Mouse (Mus musculus) naive thymus-derived CD4-positive, alpha-beta T cell, adult 2 months (primary cell): ENCODE data around the gene Srsf4.

Source experiments
- DNase-seq: peaks from one replicate; pipeline ENCODE4 v3.0.0-alpha.2; 2011; ENCODE audit warnings: low read depth

Srsf4 gene

DNA sequence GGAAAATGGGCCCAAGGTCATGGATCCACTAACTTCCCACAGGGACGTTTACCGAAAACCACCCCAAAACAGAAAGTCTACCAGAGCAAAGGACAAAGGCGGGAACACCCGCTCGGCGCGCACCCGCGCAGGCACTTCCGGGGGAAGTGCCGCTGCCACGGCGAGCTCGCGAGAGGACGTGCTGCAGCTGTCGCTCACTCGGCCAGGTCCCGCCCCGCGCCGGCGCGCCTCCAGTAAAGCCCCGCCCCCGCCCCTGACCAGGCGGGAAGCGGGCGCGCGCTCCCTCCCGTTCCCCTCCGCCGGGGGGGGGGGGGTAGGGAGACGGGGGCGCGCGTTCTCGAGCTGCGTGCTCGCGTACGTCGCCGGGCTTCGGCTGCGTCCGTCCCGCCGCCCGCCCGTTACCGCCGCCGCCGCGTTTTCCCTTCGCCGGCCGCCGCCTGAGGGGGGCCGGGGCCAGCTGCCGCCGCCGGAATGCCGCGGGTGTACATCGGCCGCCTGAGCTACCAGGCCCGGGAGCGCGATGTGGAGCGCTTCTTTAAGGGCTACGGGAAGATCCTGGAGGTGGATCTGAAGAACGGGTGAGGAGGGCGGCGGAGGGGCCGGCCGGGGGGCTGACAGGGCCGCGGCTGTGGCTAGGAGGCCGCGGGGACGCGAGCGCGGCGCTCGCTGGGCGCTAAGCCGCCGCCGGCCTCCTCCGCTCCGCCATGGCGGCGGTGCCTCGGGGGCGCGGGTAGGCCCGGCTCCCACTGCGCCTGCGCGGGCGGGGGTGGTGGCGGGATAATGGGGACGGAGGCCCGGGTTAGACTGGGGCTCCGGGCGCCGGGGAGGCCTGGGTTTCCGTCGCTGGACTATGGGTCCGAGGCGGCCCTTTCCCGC, at the start of gene Srsf4:
Gene Srsf4, plus strand, starts transcription at position 325 of the 876 bp plus-strand sequence.
- peak; percentile 97 for DNase-seq

DNA sequence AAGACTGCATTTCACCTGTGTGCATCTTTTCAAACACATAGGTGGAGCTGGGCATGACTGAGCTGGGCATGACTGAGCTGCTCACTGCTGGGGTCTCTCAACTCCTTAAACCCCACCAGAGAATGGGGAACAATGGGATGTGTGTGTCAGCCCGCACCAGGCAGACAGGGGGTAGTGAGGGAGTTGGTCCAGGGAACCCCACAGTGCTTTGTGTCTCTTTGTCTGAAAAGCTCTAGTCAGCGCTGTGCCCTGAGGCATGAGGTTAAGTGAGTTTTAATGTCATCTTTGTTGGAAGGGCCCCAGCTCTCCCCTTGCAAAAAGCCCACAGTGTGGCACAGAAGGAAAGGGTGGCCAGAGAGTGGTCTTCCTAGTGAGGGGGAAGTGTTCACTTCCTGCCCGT, 48.5 kb upstream of the Srsf4 start:
- DNase-seq: no peak

DNA sequence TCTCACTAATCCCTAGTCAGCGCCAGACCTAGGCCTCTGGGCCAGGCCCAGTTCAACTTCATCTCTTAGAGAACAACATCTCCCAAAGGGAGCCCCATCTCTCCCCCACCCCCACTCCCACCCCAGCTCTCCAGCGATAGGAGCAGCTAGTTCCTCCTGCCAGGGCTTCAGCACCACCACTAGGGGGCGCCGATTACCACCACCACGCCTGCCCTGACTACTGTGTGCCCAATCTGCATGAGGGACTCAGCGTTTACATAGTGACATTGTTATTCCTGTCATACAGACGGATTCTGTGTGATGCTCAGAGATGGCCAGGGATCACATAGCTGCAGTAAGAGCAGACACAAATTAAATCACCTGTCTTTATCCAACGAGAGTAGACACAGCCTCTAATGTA, 47.6 kb upstream of the Srsf4 start:
- peak; percentile 69 for DNase-seq

DNA sequence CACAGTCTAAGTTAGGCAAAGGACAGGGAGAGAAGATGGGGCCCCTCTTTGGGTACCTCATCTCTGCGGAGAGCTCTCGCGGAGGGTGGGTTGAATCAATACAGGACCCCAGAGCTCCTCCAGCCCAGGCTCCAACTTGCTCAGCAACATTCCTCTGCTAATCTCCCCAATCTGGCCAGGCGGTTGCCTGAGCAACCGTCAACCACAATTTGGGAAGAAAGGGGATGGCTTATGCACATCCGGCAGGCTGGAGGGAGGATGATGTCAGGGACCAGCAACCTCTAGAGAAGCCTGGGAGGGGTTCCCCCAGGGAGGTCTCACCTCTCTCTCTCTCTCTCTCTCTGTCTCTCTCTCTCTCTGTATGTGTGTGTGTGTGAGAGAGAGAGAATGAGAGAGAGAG, 46.5 kb upstream of the Srsf4 start:
- no peak for DNase-seq

DNA sequence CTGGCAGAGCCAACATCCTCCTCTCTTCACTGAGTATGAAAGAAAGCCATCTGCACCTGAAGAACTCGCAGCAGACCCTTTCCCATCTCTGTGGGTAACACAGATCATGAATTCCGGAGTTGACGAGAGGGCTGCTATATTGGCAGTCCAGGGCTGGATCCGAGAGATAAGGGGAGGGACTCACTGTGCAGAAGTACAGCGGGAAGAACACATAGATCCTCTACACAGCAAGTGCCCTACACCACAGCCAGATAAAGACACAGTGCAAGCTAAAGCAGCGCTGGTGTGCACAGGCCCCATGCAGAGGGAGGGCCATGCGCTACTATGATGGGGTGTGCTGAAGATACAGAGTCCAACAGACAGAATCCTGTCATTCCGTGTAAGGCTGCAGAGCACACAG, 44.3 kb upstream of the Srsf4 start:
- no peak for DNase-seq

DNA sequence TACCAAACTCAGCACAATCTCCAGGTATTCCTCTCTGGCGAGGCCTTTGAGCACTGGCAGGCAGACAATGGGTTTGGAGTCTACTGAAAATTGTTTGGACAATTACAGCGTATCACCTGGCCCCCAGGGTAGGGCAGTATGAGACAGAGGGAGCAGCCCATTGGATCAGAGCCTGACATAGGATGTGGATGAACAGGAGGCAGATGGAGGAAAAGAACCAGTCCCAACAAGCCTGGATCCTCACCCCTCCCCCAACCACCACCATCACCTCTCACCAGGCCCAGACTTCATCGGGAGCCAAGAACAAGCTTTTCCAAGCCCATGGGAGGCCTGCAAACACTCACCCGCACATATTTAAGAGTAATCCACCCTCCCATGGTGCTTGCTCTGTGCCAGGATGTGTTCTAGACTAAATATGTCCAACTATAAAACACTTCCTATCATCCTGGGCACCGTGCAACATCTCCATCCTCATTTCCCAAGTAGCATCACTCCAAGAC, 41.8 kb upstream of the Srsf4 start:
- DNase-seq: no peak

DNA sequence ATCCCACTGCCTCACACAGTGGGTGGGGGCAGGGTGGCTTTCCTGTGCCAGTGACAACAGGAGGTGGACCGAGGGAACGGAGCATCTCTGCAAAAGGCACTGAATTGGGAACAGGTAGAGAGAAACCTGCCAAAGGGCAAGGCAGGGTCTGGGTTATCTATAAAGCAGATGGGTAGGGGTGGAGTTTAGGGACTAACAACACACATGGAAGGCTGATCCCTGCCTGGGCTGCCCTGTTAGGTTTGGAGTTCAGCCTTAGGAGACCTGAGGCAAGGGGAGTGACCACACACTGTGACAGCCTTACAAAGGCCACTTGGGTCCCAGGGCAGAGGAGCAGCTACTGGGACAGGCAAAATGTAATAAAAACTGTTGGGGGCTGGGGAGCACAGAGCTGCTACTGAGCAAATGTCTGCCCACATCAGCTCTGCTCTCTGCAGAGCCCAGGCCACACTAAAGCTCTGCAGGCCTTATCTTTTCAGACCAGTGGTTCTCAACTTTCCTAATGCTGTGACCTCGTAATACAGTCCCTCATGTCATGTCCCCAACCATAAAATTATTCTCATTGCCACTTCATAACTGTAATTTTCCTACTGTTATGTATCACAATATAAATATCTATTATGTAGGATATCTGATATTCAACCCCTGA, 40.5 kb upstream of the Srsf4 start:
- DNase-seq: no peak

DNA sequence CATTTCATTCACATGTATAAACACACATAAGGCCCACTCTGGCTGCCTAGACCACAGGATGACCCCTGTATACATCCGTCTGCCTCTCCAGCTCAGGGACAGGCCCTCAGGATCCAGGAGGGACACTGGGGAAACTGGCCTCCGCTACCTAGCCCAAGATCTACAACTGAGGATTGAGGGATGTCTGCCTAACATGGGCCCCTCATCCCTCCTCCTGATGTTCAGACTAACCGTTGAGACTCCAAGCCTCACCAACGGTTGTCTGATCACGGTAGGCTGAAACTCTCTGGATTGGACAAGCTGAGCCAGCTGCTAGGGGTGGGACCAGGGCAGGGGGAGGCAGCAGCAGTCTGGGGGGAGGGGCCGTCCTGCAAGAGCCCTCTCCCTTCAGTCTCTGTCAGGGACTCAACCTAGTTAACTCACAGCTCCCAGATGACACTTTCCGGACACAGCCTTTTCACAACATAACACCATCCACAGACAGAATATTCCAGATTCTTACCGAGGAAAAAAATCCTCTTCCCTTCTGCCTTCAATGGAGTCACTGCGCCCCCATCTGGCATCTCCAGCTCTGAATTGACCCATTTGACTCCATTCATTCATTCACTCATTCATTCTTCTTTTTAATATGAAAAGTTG, 39.3 kb upstream of the Srsf4 start:
- no peak for DNase-seq

DNA sequence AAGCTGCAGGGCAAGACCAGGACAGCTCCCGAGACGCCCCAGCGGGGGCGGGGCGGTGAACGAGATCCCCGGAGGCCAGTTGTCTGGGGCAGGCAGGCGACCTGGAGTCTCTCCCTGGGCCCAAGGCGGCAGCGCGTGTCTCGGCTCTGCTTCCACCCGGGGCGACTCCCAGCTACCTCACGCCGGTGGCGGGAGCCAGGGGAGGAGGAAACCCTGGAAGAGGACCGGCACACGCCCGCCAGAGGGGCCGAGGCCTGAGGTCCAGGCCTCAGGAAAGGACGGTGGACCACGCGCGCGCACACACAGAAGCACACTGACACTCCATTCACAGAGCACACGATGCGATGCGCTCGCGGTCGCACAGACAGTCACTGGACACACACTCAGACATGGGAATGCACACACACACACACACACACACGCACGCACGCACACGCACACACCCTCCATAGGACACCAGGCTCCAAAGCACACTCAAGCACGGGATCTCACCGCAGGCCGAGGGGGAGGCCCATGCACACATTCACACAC, 37.0 kb upstream of the Srsf4 start:
- peak; percentile 18 for DNase-seq

DNA sequence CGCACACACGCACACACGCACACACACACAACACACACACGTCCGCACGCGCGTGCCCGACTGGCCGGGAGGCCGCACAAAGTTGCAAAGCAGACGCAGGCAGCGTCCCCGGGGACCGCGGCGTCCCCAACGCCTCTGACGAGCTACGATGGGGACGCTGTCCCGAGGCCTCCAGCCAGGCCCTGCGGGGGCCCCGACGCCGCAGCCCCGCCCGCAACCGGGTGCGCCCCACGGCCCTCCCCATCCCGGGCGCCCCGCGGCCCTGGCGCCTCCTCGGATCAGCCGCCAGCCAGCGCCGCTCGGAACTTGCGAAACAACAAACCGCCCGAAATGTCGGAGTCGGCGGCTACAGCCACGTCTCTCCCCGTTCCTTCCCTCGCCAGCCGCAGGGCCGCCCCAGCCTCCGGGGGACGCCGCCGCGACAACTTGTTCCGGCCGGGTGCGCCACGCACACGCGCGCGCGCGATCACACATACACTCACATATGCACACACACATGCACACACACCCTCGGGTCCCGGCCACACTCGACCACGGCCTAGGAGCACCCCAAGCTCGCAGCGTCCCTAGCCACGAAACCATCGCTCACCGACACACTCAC, 36.4 kb upstream of the Srsf4 start:
- peak; percentile 46 for DNase-seq

DNA sequence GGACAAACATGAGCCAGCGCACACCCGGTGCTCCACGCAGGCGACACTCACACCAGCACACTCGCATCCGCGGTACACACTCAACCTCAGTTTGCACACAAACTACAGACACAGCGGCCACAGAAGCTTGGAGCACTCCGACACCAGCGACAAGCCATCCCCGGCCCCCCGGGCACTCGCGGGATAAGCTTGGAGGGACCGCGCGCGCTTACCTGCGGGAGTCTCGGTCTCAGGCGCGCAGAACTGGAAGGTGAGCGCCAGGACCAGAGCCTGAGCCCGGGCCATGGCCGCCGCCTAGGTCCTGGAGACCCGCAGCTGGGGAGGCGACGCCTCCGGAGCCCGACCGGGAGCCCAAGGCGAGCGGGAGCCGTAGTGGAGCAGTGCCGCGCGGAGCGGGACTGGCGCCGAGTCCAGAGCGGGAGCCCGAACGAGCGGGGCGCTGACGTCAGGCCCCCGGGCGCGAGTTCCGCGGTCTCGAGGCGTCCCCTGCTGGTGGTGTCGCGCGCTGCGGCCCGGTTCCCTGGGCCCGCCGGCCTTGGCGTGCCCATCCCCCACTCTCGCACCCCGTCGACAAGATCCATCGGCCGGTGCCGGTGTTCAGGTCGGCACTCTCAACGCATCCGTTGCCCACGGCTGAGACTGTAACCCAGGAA, 35.4 kb upstream of the Srsf4 start, which contains the start of gene Ptpru:
Gene Ptpru, minus strand, starts transcription at position 417 of the 653 bp plus-strand sequence.
- DNase-seq: peak; percentile 90

DNA sequence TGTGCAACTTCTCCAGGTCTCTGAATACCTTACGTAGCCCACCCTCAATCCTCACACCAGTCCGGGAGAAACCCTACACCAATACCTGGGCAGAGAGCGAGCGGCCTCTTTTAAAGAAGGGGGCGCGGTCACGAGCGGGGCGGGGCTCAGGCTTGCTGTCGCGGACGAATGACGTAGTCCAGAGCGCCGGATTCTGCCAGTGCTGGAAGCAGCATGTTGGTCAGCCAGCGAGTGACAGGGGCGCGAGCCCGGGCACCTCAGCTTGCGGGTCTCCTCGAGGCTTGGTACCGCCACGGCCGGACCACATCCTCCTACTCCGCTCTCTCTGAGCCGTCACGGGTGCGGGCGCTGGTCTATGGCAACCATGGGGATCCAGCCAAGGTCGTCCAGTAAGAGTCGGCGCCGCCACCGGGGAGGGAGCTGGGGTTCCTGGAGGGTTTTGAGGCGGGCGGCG, 30.1 kb upstream of the Srsf4 start, which contains the start of gene Mecr:
Gene Mecr, plus strand, starts transcription at position 181 of the 454 bp plus-strand sequence.
- peak; percentile 92 for DNase-seq

DNA sequence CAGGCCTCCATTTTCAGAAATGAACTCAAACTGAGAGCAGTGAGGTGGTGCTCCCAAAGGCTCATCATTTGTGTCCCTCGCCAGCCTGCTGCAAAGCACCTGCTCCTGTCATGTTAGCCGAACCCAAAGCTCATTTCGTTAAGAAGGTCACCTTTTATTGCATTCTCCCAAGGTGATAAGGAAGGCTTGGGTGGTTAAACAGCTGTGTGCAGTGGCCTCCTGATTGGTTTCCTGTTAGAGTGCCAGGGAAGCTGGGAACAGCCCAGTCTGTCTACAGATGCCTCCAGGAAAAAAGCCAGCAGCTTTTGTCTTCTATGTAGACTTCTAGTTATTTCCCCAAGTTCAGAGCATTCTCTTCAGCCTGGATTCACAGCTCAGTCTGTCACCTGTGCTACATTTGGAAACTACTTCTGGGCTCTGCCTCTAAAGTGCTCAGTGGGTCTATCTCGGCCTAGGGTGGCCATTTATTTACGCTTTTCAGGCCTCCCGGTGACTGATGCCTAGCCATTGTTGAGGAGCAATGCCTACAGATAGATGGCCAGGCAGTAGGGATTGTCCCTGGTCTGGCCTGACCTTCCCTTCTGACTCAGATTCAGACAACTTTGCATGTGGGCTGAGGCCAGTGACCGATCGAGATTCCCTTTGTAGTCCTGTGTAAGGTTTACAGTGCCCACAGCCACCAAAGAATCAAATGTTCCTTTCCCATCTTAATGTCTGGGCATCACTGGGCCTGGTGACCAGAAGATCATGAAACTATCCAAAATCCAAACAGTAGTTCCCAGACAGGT, 27.2 kb upstream of the Srsf4 start:
- no peak for DNase-seq

DNA sequence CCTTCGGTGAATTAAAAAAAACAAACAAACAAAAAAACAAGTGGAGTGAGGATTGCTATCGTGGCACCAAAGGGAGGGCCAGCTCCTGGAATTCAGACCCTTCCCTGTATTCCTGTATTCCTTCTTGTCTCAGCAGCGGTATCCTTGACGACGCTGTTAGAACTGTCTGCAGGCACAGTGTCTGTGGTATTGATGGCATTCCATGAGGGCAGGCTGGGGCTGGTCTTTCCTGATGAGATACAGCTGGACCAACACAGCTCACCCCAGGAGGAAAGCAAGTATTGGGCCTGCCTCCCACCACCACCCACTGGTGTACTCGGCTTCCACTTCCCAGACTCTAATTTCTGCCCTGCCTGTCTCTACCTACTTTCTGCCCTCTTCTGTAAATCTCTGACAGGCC, 25.3 kb upstream of the Srsf4 start:
- no peak for DNase-seq

DNA sequence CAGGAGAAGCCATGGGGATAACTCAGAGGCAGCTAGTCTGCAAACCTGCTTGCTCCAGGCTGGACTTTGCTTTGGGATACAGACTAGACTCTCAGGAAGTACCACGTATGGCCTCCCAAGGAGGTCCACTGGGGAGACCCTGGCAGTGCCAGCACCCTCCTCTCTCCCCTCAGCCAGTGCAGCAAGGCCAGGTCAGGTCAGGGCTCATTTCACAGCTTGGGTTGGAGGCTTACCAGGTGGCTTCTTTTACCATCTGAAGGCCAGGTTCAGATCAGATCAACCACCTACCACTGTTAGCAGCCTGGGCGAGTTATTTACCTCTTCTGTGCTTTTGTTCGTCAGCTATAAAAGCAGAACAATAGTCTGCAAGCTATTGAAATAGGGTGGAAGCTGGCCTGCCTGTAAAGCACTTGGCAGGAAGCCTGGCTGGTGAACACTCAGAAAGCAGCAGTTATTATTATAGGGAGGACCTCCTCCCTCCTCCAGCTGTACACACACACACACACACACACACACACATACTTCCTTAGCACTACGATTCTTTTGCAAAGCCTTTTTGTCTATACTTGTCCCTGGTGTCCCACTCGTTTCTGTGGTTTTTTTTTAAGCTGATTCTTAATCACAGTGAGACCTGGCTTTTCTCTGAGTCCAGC, 23.3 kb upstream of the Srsf4 start:
- DNase-seq: no peak

DNA sequence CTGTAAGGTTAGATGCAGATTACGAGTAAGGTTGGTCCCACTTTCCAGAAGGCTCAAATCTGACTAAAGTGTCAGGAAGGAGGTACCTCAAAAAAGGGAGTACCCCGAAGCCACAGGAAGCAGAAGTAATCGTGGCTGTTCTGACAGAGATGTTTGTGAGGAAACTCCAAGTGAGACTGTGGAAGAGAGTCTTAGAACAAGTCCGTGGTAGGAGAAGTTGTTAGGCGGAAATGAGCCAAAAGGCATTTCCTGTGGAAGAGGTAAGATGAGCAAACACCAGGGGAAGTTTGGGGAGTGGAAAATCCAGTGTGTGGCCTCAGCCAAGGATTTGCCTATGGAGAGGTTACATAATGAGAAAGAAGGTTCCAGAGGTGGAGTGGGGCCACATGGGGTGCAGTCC, 18.5 kb upstream of the Srsf4 start:
- DNase-seq: no peak

DNA sequence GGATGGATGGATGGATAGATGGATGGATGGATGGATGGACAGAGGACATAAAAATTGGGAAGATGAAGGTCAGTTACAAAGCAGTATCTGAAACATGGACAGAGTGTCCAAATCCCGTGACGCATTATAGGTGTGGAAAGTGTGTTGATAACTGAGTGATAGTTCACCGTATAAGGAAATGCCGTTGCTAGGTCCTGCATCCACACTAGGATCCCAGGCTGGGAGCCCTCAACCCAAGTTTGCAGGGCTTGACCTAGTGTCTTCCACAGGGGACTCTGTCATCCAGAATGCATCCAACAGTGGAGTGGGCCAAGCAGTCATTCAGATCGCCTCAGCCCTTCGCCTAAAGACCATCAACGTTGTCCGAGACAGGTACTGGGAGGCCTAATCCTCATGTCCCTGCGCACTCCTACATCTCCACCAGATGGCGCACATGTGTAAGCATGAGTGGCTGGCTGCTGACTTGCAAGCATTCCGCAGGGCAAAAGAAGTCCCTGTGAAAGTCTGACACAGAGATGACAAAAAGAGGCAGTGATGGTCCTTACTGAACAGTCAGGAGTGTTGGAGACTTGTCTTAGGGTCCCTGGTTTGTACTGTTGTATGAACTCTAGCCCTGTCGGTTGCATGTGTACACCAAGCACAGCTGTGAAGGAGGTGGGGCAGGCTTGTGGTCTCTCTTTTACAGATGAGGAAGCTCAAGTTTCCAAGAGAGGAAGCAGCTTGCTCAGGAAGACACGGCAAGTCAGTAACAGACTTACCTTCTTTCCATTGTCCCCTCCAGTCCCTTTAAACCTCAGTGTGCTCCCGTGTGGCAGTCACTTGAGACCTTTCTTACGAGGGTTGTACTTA, 12.7 kb upstream of the Srsf4 start:
- peak; percentile 88 for DNase-seq

DNA sequence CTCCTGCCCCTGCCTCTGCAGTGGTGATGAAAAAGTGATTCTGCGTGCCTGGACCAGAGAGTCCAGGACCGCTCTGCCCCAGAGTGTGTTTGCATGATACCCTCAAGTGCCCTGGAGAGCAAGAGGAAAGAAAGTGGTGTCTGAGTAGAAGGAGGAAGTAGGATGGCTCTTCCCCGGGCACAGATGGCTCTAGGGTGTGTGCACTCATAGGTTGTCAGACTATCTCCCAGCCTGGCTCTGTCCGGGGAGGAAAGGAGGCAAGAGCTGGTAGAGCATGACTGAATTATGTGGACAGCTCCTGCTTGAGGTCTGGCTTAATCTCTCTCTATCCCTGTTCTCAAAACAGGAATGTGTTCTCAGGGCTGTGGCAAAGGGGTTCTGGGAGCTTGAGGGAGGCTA, 12.1 kb upstream of the Srsf4 start:
- no peak for DNase-seq

DNA sequence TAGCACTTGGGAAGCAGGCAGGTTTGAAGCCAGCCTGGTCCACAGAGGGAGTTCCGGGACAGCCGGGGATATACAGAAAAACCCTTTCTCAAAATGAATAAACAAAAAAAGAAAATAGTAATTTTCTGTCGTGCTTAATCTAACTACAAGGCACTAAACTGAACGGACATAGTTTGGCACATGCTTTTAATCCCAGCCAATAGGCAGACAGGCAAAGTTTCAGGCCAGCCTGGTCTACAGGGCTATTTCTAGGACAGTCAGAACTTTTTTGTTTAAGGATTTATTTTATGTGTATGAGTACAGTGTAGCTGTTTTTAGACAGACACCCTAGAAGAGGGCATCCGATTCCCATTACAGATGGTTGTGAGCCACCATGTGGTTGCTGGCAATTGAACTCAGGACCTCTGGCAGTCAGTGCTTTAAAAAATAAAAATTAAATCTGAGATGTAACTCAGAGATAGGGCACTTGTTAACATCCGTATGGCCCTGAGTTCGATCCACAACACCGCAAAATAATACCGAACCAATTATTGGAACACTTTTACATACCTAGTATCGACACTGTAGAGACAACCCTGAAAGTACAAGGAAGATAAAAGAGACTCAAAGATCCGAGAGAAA, 635 bp upstream of the Srsf4 start:
- no peak for DNase-seq
